Mouse (Mus musculus) kidney, adult 2 months (tissue): ENCODE data around the gene Epha8. TPM values are rescaled to one million over a fixed set of nuclear protein-coding genes. Genes with fewer than 3 reads are reported as not detected.

ENCODE experiments used
- DNase-seq: peaks from one replicate; pipeline ENCODE4 v3.0.0; 2021
- H3K27ac ChIP-seq: fragments of 200-500 bp; 2 replicates; pipeline ENCODE4 v1.5.1; 2012; ENCODE audit warnings: low read depth, low read length, control low read depth, inconsistent platforms; ENCODE audit not compliant: insufficient read depth
- H3K27me3 ChIP-seq: fragments of 200-500 bp; replicated peaks from 2 replicates; pipeline ENCODE4 v1.6.1; 2012; ENCODE audit warnings: mild to moderate bottlenecking, moderate library complexity, low read length, inconsistent platforms; ENCODE audit not compliant: control insufficient read depth, insufficient read depth
- H3K36me3 ChIP-seq: fragments of 200-500 bp; 2 replicates; pipeline ENCODE4 v1.6.1; 2012; ENCODE audit warnings: mild to moderate bottlenecking, moderate library complexity, low read length, inconsistent platforms; ENCODE audit not compliant: control insufficient read depth, insufficient read depth
- H3K4me1 ChIP-seq: fragments of 200-500 bp; 2 replicates; pipeline ENCODE4 v1.6.1; 2011; ENCODE audit warnings: low read length; ENCODE audit not compliant: control insufficient read depth, insufficient read depth
- H3K4me3 ChIP-seq: fragments of 200-500 bp; 2 replicates; pipeline ENCODE4 v1.5.1; 2011; ENCODE audit warnings: mild to moderate bottlenecking, low read depth, low read length, control low read depth; ENCODE audit not compliant: insufficient read depth
- CTCF ChIP-seq: fragments of 200-500 bp; conservative IDR thresholded peaks from 2 replicates; pipeline ENCODE4 v1.5.1; 2011; ENCODE audit warnings: low read depth, mild to moderate bottlenecking, control low read depth, low read length, moderate library complexity, mixed read lengths; ENCODE audit not compliant: insufficient read depth, insufficient read length
- POLR2A ChIP-seq: fragments of 200-500 bp; IDR thresholded peaks from one replicate; pipeline ENCODE4 v1.6.1; 2011; ENCODE audit warnings: low read depth, low read length, control low read depth
- WGBS: fragments of 180-500 bp; shearing (Covaris S2); methylation state at CpG from one replicate; pipeline ENCODE4 v1.1.7; 2018; 5-methylcytosine and 5-hydroxymethylcytosine counted together
- polyA plus RNA-seq: library from polyadenylated mRNA; depleted of rRNA; stranded (reverse); fragments of >200 nt; gene quantifications from 2 replicates; pipeline ENCODE4 v1.2.3, GENCODE M21; 2012

The Epha8 gene
- polyA plus RNA-seq, 1 experiment: 0.06 TPM

GRCm38 (mm10) chr4:136967511-136967910, 10.9 kb upstream of the Epha8 start:
- H3K27me3 ChIP-seq: no peaks in the 10 kb centered on the region
- H3K36me3 ChIP-seq: no peaks in the 10 kb centered on the region
- H3K4me1 ChIP-seq: no peaks in the 10 kb centered on the region
- TF ChIP-seq CTCF (no peak), POLR2A (no peak)
- H3K27ac ChIP-seq: no peak overlapping the region
- WGBS: 18% methylated on average over 9 of the region's 9 CpGs
- no peak for DNase-seq
- no peak overlapping the region for H3K4me3 ChIP-seq

- no peak overlapping the region for H3K4me3 ChIP-seq
- TF ChIP-seq POLR2A: no peak
- TF ChIP-seq CTCF: no peak
- 28% methylated on average over 16 of the region's 16 CpGs for WGBS
- no peaks in the 10 kb centered on the region for H3K27me3 ChIP-seq
- no peaks in the 10 kb centered on the region for H3K36me3 ChIP-seq
- DNase-seq: peak; percentile 12
- no peaks in the 10 kb centered on the region for H3K4me1 ChIP-seq
- H3K27ac ChIP-seq: no peak overlapping the region
Observed at GRCm38 (mm10) chr4:136966493-136967390, 10.1 kb upstream of the Epha8 start.

- no peak overlapping the region for H3K27ac ChIP-seq
- WGBS: 42% methylated on average over 15 of the region's 15 CpGs
- H3K36me3 ChIP-seq: no peaks in the 10 kb centered on the region
- TF ChIP-seq POLR2A (no peak), CTCF (no peak)
- no peaks in the 10 kb centered on the region for H3K4me1 ChIP-seq
- H3K27me3 ChIP-seq: no peaks in the 10 kb centered on the region
- no peak for DNase-seq
- no peak overlapping the region for H3K4me3 ChIP-seq
Observed at GRCm38 (mm10) chr4:136964990-136965421, 8.4 kb upstream of the Epha8 start.

- WGBS: 78% methylated on average over 4 of the region's 4 CpGs
Observed at GRCm38 (mm10) chr4:136962447-136962846, 5.8 kb upstream of the Epha8 start.

GRCm38 (mm10) chr4:136961642-136962285, 5.1 kb upstream of the Epha8 start:
- 30% methylated on average over 4 of the region's 4 CpGs for WGBS
- DNase-seq: peak; percentile 21
- no peak overlapping the region for H3K4me3 ChIP-seq
- H3K27ac ChIP-seq: no peak overlapping the region
- H3K27me3 ChIP-seq: no peaks in the 10 kb centered on the region
- TF ChIP-seq POLR2A: no peak
- no peak for TF ChIP-seq CTCF
- no peaks in the 10 kb centered on the region for H3K36me3 ChIP-seq
- no peaks in the 10 kb centered on the region for H3K4me1 ChIP-seq

More at GRCm38 (mm10) chr4:136962447-136962846, 5.8 kb upstream of the Epha8 start:
- H3K4me3 ChIP-seq: no peak overlapping the region
- H3K36me3 ChIP-seq: no peaks in the 10 kb centered on the region
- no peak for TF ChIP-seq POLR2A
- TF ChIP-seq CTCF: no peak
- H3K4me1 ChIP-seq: no peaks in the 10 kb centered on the region
- H3K27me3 ChIP-seq: no peaks in the 10 kb centered on the region
- DNase-seq: no peak
- H3K27ac ChIP-seq: no peak overlapping the region

GRCm38 (mm10) chr4:136960581-136960980, 4.0 kb upstream of the Epha8 start:
- 36% methylated on average over 9 of the region's 9 CpGs for WGBS
- Histone ChIP-seq H3K36me3 (no peaks in the 10 kb centered on the region), H3K4me3 (no peak overlapping the region), H3K4me1 (no peaks in the 10 kb centered on the region), H3K27me3 (no peaks in the 10 kb centered on the region), H3K27ac (no peak overlapping the region)
- TF ChIP-seq CTCF (no peak), POLR2A (no peak)
- DNase-seq: no peak

GRCm38 (mm10) chr4:136960068-136960467, 3.5 kb upstream of the Epha8 start:
- 32% methylated on average over 3 of the region's 3 CpGs for WGBS
- no peaks in the 10 kb centered on the region for H3K27me3 ChIP-seq
- TF ChIP-seq CTCF (no peak), POLR2A (no peak)
- H3K36me3 ChIP-seq: no peaks in the 10 kb centered on the region
- no peak overlapping the region for H3K4me3 ChIP-seq
- no peak overlapping the region for H3K27ac ChIP-seq
- no peaks in the 10 kb centered on the region for H3K4me1 ChIP-seq
- DNase-seq: no peak
